Mouse (Mus musculus) erythroblast, embryonic 14.5 days (primary cell): ENCODE data around the gene Plcxd2.

ENCODE experiments used
- GATA1 ChIP-seq: IDR thresholded peaks from 2 replicates; pipeline ENCODE4 v1.6.1; 2012; ENCODE audit warnings: low read length, inconsistent platforms, mixed read lengths
- TAL1 ChIP-seq: IDR thresholded peaks from 3 replicates; pipeline ENCODE4 v1.6.1; 2012; ENCODE audit warnings: low read length, inconsistent platforms, mixed read lengths

GRCm38 (mm10) chr16:45919572-45919971, 90.4 kb downstream of the Plcxd2 start:
- TF ChIP-seq GATA1 (no peak), TAL1 (no peak)
